Mouse (Mus musculus) forebrain, embryonic 13.5 days (tissue): ENCODE measurements around the gene Ppp1r1a. TPM values are rescaled to one million over a fixed set of nuclear protein-coding genes. Genes with fewer than 3 reads are reported as not detected.
A peak's percentile ranks its signal among the peaks of the same experiment; 100 is the strongest.

Experiments
- ATAC-seq: fragments of 200-750 bp; cut with Nextera tagmentation; 2 replicates; pipeline ENCODE4 v1.8.0; 2017
- H3K27ac ChIP-seq: fragments of 300-500 bp; sonication (generic); 2 replicates; pipeline ENCODE4 v1.5.1; 2015; ENCODE audit warnings: inconsistent platforms, mild to moderate bottlenecking, moderate library complexity
- H3K27me3 ChIP-seq: fragments of 300-500 bp; sonication (generic); 2 replicates; pipeline ENCODE4 v1.6.1; 2015; ENCODE audit warnings: mild to moderate bottlenecking, inconsistent platforms
- H3K36me3 ChIP-seq: fragments of 300-500 bp; sonication (generic); 2 replicates; pipeline ENCODE4 v1.6.1; 2015; ENCODE audit warnings: mild to moderate bottlenecking, inconsistent platforms; ENCODE audit not compliant: poor library complexity, severe bottlenecking
- H3K4me1 ChIP-seq: fragments of 300-500 bp; sonication (generic); 2 replicates; pipeline ENCODE4 v1.6.1; 2015; ENCODE audit warnings: inconsistent platforms
- H3K4me2 ChIP-seq: fragments of 300-500 bp; sonication (generic); 2 replicates; pipeline ENCODE4 v1.6.1; 2015; ENCODE audit warnings: inconsistent platforms, mild to moderate bottlenecking, moderate library complexity
- H3K4me3 ChIP-seq: fragments of 300-500 bp; sonication (generic); 2 replicates; pipeline ENCODE4 v1.5.1; 2015; ENCODE audit warnings: mild to moderate bottlenecking, inconsistent platforms
- H3K9ac ChIP-seq: fragments of 300-500 bp; sonication (generic); 2 replicates; pipeline ENCODE4 v1.6.1; 2015; ENCODE audit warnings: mild to moderate bottlenecking, inconsistent platforms
- H3K9me3 ChIP-seq: fragments of 300-500 bp; sonication (generic); replicated peaks from 2 replicates; pipeline ENCODE4 v1.6.1; 2016; ENCODE audit warnings: inconsistent platforms
- WGBS: fragments of 180-500 bp; shearing (Covaris S2); methylation state at CpG from one replicate; pipeline ENCODE4 v1.1.7; 2015; 5-methylcytosine and 5-hydroxymethylcytosine counted together
- polyA plus RNA-seq: library from polyadenylated mRNA; unstranded; fragments of >200 nt; fragmentation: Nextera tagmentation; extraction: Ambion mirVana; gene quantifications from 2 replicates; pipeline ENCODE4 v1.2.1, GENCODE M21; 2015

Ppp1r1a gene
- polyA plus RNA-seq, 1 experiment from 2014 or later = 85.8 TPM

- no peak for ATAC-seq
- Histone ChIP-seq H3K9me3 (no peaks in the 10 kb centered on the region), H3K36me3 (peaks cover 6% of the 10 kb centered on the region; the same call in 1 of the 2 replicates)
These were observed 2.0 kb downstream of the Ppp1r1a start for GRCm38 (mm10) chr15:103535786-103536185.

GRCm38 (mm10) chr15:103535030-103535429, 2.8 kb downstream of the Ppp1r1a start:
- no peak overlapping the region for H3K27ac ChIP-seq
- WGBS = 70% methylated on average over 2 of the region's 2 CpGs
- H3K9me3 ChIP-seq = no peaks in the 10 kb centered on the region
- no peaks in the 10 kb centered on the region for H3K27me3 ChIP-seq
- H3K4me1 ChIP-seq = peaks cover 36% of the 10 kb centered on the region
- H3K36me3 ChIP-seq = peaks cover 6% of the 10 kb centered on the region; the same call in 1 of the 2 replicates
- H3K4me2 ChIP-seq = no peak overlapping the region
- no peak overlapping the region for H3K4me3 ChIP-seq
- no peak for ATAC-seq
- no peak overlapping the region for H3K9ac ChIP-seq

More at GRCm38 (mm10) chr15:103535786-103536185, 2.0 kb downstream of the Ppp1r1a start:
- no peak overlapping the region for H3K4me2 ChIP-seq
- no peaks in the 10 kb centered on the region for H3K27me3 ChIP-seq
- no peak overlapping the region for H3K4me3 ChIP-seq
- WGBS = 72% methylated on average over 1 of the region's 1 CpGs
- 0 out of 2 replicates have a peak overlapping the region, but pooled peaks have one; percentile 18 for H3K9ac ChIP-seq
- H3K27ac ChIP-seq = no peak overlapping the region
- H3K4me1 ChIP-seq = peaks cover 36% of the 10 kb centered on the region

GRCm38 (mm10) chr15:103534054-103534620, 3.7 kb downstream of the Ppp1r1a start:
- WGBS = 93% methylated on average over 7 of the region's 7 CpGs
- H3K9ac ChIP-seq = no peak overlapping the region
- no peak overlapping the region for H3K4me2 ChIP-seq
- H3K36me3 ChIP-seq = peaks cover 13% of the 10 kb centered on the region
- H3K9me3 ChIP-seq = no peaks in the 10 kb centered on the region
- H3K4me3 ChIP-seq = no peak overlapping the region
- peaks cover 41% of the 10 kb centered on the region for H3K4me1 ChIP-seq
- no peaks in the 10 kb centered on the region for H3K27me3 ChIP-seq
- no peak for ATAC-seq
- no peak overlapping the region for H3K27ac ChIP-seq

GRCm38 (mm10) chr15:103530372-103530771, 7.4 kb downstream of the Ppp1r1a start:
- H3K9me3 ChIP-seq = no peaks in the 10 kb centered on the region
- H3K27ac ChIP-seq = peak overlapping the region; percentile 62; the same call in 1 of the 2 replicates
- peaks cover 50% of the 10 kb centered on the region for H3K36me3 ChIP-seq
- WGBS = 3% methylated on average over 5 of the region's 5 CpGs
- H3K27me3 ChIP-seq = no peaks in the 10 kb centered on the region
- peaks cover 13% of the 10 kb centered on the region for H3K4me1 ChIP-seq
- H3K4me3 ChIP-seq = no peak overlapping the region
- H3K9ac ChIP-seq = no peak overlapping the region
- peak; percentile 89 for ATAC-seq
- H3K4me2 ChIP-seq = no peak overlapping the region

- Histone ChIP-seq H3K4me3 (no peak overlapping the region), H3K9me3 (no peaks in the 10 kb centered on the region), H3K4me1 (peaks cover 42% of the 10 kb centered on the region), H3K36me3 (peaks cover 64% of the 10 kb centered on the region), H3K4me2 (no peak overlapping the region; the same call in 1 of the 2 replicates), H3K27me3 (no peaks in the 10 kb centered on the region), H3K27ac (peak overlapping the region; percentile 51; the same call in 1 of the 2 replicates), H3K9ac (no peak overlapping the region)
- ATAC-seq = no peak
- WGBS = 38% methylated on average over 3 of the region's 3 CpGs
These were observed 14.6 kb downstream of the Ppp1r1a start for GRCm38 (mm10) chr15:103523156-103523555.

GRCm38 (mm10) chr15:103522458-103523099, 15.2 kb downstream of the Ppp1r1a start:
- Histone ChIP-seq H3K4me1 (peaks cover 47% of the 10 kb centered on the region), H3K9ac (no peak overlapping the region), H3K27ac (peak overlapping the region; percentile 51), H3K9me3 (no peaks in the 10 kb centered on the region), H3K36me3 (peaks cover 58% of the 10 kb centered on the region), H3K4me3 (no peak overlapping the region), H3K27me3 (no peaks in the 10 kb centered on the region), H3K4me2 (no peak overlapping the region)
- WGBS = 79% methylated on average over 3 of the region's 3 CpGs
- ATAC-seq = no peak

- H3K9me3 ChIP-seq = no peaks in the 10 kb centered on the region
- H3K9ac ChIP-seq = peak overlapping the region; percentile 47; the same call in 1 of the 2 replicates
- peak overlapping the region; percentile 96 for H3K27ac ChIP-seq
- H3K4me3 ChIP-seq = no peak overlapping the region
- peak overlapping the region; percentile 43 for H3K4me2 ChIP-seq
- peaks cover 30% of the 10 kb centered on the region for H3K36me3 ChIP-seq
- H3K27me3 ChIP-seq = no peaks in the 10 kb centered on the region
- H3K4me1 ChIP-seq = peaks cover 76% of the 10 kb centered on the region
- 4% methylated on average over 4 of the region's 4 CpGs for WGBS
- ATAC-seq = peak; percentile 29
These were observed 18.1 kb downstream of the Ppp1r1a start for GRCm38 (mm10) chr15:103519386-103520378.

- Histone ChIP-seq H3K4me1 (peaks cover 80% of the 10 kb centered on the region), H3K4me3 (no peak overlapping the region), H3K27me3 (no peaks in the 10 kb centered on the region), H3K36me3 (peaks cover 21% of the 10 kb centered on the region), H3K9ac (no peak overlapping the region), H3K4me2 (peak overlapping the region; percentile 43), H3K27ac (peak overlapping the region; percentile 96), H3K9me3 (no peaks in the 10 kb centered on the region)
- ATAC-seq = peak; percentile 83
- 0% methylated on average over 5 of the region's 5 CpGs for WGBS
These were observed 19.0 kb downstream of the Ppp1r1a start for GRCm38 (mm10) chr15:103518600-103519385.

- Histone ChIP-seq H3K9me3 (no peaks in the 10 kb centered on the region), H3K4me3 (peak overlapping the region; percentile 41), H3K4me1 (peaks cover 70% of the 10 kb centered on the region), H3K27ac (peak overlapping the region; percentile 96), H3K36me3 (no peaks in the 10 kb centered on the region), H3K27me3 (no peaks in the 10 kb centered on the region), H3K4me2 (peak overlapping the region; percentile 59), H3K9ac (peak overlapping the region; percentile 60)
- WGBS = 32% methylated on average over 3 of the region's 3 CpGs
- no peak for ATAC-seq
These were observed 22.9 kb downstream of the Ppp1r1a start for GRCm38 (mm10) chr15:103514914-103515313.

- Histone ChIP-seq H3K9me3 (no peaks in the 10 kb centered on the region), H3K9ac (peak overlapping the region; percentile 69), H3K27ac (peak overlapping the region; percentile 96), H3K4me3 (peak overlapping the region; percentile 41), H3K4me2 (peak overlapping the region; percentile 59), H3K4me1 (peaks cover 70% of the 10 kb centered on the region), H3K36me3 (no peaks in the 10 kb centered on the region), H3K27me3 (no peaks in the 10 kb centered on the region)
- 3% methylated on average over 10 of the region's 10 CpGs for WGBS
- peak; percentile 94 for ATAC-seq
These were observed 23.7 kb downstream of the Ppp1r1a start for GRCm38 (mm10) chr15:103514119-103514518.

GRCm38 (mm10) chr15:103513621-103514031, 24.2 kb downstream of the Ppp1r1a start:
- WGBS = 8% methylated on average over 7 of the region's 7 CpGs
- H3K27me3 ChIP-seq = no peaks in the 10 kb centered on the region
- H3K27ac ChIP-seq = peak overlapping the region; percentile 96
- H3K4me1 ChIP-seq = peaks cover 70% of the 10 kb centered on the region
- H3K9me3 ChIP-seq = no peaks in the 10 kb centered on the region
- peak overlapping the region; percentile 41; the same call in 1 of the 2 replicates for H3K4me3 ChIP-seq
- H3K36me3 ChIP-seq = no peaks in the 10 kb centered on the region
- peak overlapping the region; percentile 41; the same call in 1 of the 2 replicates for H3K9ac ChIP-seq
- H3K4me2 ChIP-seq = peak overlapping the region; percentile 59
- peak; percentile 39 for ATAC-seq
